Mouse (Mus musculus) CH12.LX (cell line): ENCODE results near the gene Crtc1.

Experiments
- CHD2 ChIP-seq: IDR thresholded peaks from 2 replicates; pipeline ENCODE4 v1.6.1; 2011; ENCODE audit warnings: low read length, improper control_type of control experiment
- CTCF ChIP-seq, 2 experiments: IDR thresholded peaks in 1 of 2; conservative IDR thresholded peaks in 1 of 2; 2 replicates each; pipeline ENCODE4 v1.5.1; 2011 to 2012; ENCODE audit warnings: low read depth in 2 of 2, low read length in 2 of 2, improper control_type of control experiment in 1 of 2, inconsistent platforms in 1 of 2, mild to moderate bottlenecking in 1 of 2, moderate library complexity in 1 of 2
- JUND ChIP-seq: conservative IDR thresholded peaks from 2 replicates; pipeline ENCODE4 v1.6.1; 2011; ENCODE audit warnings: low read depth, low read length, improper control_type of control experiment
- MAX ChIP-seq: IDR thresholded peaks from 2 replicates; pipeline ENCODE4 v1.6.1; 2011; ENCODE audit warnings: low read length, improper control_type of control experiment
- POLR2A ChIP-seq: IDR thresholded peaks from 2 replicates; pipeline ENCODE4 v1.6.1; 2011; ENCODE audit warnings: low read depth, mild to moderate bottlenecking, improper control_type of control experiment, low read length
- USF1 ChIP-seq: IDR thresholded peaks from 2 replicates; pipeline ENCODE4 v1.6.1; 2014; ENCODE audit warnings: low read depth, mild to moderate bottlenecking, inconsistent platforms, low read length, improper control_type of control experiment

DNA sequence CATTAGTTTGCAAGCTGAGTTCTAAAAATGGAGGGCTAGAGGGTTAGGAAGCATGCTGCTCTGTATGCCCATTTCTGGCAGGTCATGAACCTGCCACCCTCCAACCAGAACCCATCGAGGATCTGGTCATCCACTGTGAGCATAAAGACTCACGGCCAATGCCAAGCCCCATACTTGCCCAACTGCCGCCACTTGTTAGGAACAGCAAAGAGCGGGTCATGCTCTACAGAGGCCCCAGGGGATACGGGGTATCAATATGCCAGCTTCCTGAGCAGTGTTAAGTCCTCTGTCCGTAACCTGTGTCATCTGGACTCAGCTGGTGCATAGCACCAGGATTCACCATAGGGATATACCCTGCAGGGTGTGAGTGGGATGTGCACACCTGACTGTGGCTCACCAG is 24.8 kb upstream of the Crtc1 start:
- no peak for TF ChIP-seq JUND
- no peak for TF ChIP-seq CTCF (conservative IDR thresholded peaks at IDR 0.05 in 1 of 2, IDR thresholded peaks at IDR 0.05 in 1 of 2; ENCODE audit: low read depth in 2 of 2, low read length in 2 of 2)
- TF ChIP-seq MAX = no peak
- no peak for TF ChIP-seq POLR2A
- TF ChIP-seq USF1 = no peak
- TF ChIP-seq CHD2 = no peak
